Mouse (Mus musculus) heart, postnatal 0 days (tissue): ENCODE measurements around the gene 4931409K22Rik.

Experiments used
- CTCF ChIP-seq: IDR thresholded peaks from 2 replicates; pipeline ENCODE4 v1.5.1; 2016; ENCODE audit warnings: antibody characterized with exemption, control low read depth, low read depth
- EP300 ChIP-seq: IDR thresholded peaks from 2 replicates; pipeline ENCODE4 v1.6.1; 2016; ENCODE audit warnings: antibody characterized with exemption, low read depth

DNA sequence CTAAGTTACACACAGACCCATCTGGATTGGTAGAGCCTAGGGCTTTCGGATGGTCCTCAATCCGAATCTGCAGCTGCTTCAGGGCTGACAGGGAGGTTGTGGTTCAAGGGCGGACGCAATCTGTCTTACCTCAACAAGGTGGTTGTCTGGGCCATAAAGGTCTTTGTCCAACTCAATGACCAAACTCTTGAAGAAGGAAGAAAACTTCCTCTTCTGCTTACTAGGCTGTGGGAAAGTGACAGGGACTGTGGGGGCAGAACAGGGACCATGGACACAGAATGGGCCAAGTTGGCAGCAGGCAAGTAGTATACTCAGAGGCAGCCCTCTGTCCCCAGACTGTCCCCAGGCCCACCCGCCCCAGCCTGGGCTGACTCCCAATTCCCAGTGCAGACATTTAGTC is 38.7 kb upstream of the 4931409K22Rik start:
- TF ChIP-seq CTCF, result no peak
- TF ChIP-seq EP300, result no peak
